Mouse (Mus musculus): ENCODE data around the gene Usp45. TPM values are rescaled to one million over a fixed set of nuclear protein-coding genes. Genes with fewer than 3 reads are reported as not detected.
"Not testable (repeated sequence)": the region's sequence is repeated elsewhere in the genome, so short reads cannot be mapped to it uniquely, and the experiment has no call there.

Gene Usp45
- 10 to 100 TPM; 42.2 to 48.4 (median 46.9) TPM for total RNA-seq (2022)

GRCm38 (mm10) chr4:21766863-21767304 lies at the start of gene Usp45, which contains the start of gene Tstd3:
Gene Usp45, plus strand, starts transcription at chr4:21767156.
Gene Tstd3, minus strand, starts transcription at chr4:21767212.
- peak; percentile 63 to 67 for DNase-seq (ENCODE audit: low spot score in 2 of 2)

GRCm38 (mm10) chr4:21722752-21723334 lies 44.1 kb upstream of the Usp45 start:
- no peak for DNase-seq (ENCODE audit: low spot score in 2 of 2)

GRCm38 (mm10) chr4:21726912-21727614 lies 39.9 kb upstream of the Usp45 start:
- peak; percentile 14 to 28 for DNase-seq (ENCODE audit: low spot score in 2 of 2)

- DNase-seq (ENCODE audit: low spot score in 2 of 2): peak; percentile 84 to 87
Observed at GRCm38 (mm10) chr4:21727615-21728165, 39.3 kb upstream of the Usp45 start, which contains the start of gene Ccnc. Gene Ccnc, plus strand, starts transcription at chr4:21727701.

GRCm38 (mm10) chr4:21739169-21739568 lies 27.8 kb upstream of the Usp45 start:
- no peak for DNase-seq (ENCODE audit: low spot score in 2 of 2)

- not testable (repeated sequence) for DNase-seq (ENCODE audit: low spot score in 2 of 2)
Observed at GRCm38 (mm10) chr4:21744142-21744541, 22.8 kb upstream of the Usp45 start.

GRCm38 (mm10) chr4:21745723-21746122 lies 21.2 kb upstream of the Usp45 start:
- no peak for DNase-seq (ENCODE audit: low spot score in 2 of 2)

GRCm38 (mm10) chr4:21755123-21755789 lies 11.7 kb upstream of the Usp45 start:
- DNase-seq (ENCODE audit: low spot score in 2 of 2): no peak

- no peak for DNase-seq (ENCODE audit: low spot score in 2 of 2)
Observed at GRCm38 (mm10) chr4:21758860-21759259, 8.1 kb upstream of the Usp45 start.

- no peak for DNase-seq (ENCODE audit: low spot score in 2 of 2)
Observed at GRCm38 (mm10) chr4:21761416-21762160, 5.4 kb upstream of the Usp45 start.

GRCm38 (mm10) chr4:21763827-21764226 lies 3.1 kb upstream of the Usp45 start:
- no peak for DNase-seq (ENCODE audit: low spot score in 2 of 2)

- no peak for DNase-seq (ENCODE audit: low spot score in 2 of 2)
Observed at GRCm38 (mm10) chr4:21766171-21766862, 639 bp upstream of the Usp45 start.

GRCm38 (mm10) chr4:21771064-21771463 lies 4.1 kb downstream of the Usp45 start:
- DNase-seq (ENCODE audit: low spot score in 2 of 2): no peak

GRCm38 (mm10) chr4:21772306-21772705 lies 5.3 kb downstream of the Usp45 start:
- DNase-seq (ENCODE audit: low spot score in 2 of 2): no peak

GRCm38 (mm10) chr4:21776091-21776945 lies 9.4 kb downstream of the Usp45 start:
- peak; percentile 79 to 83 for DNase-seq (ENCODE audit: low spot score in 2 of 2)

GRCm38 (mm10) chr4:21776946-21777265 lies 9.9 kb downstream of the Usp45 start:
- no peak for DNase-seq (ENCODE audit: low spot score in 2 of 2)

- DNase-seq (ENCODE audit: low spot score in 2 of 2): no peak
Observed at GRCm38 (mm10) chr4:21780816-21781726, 14.1 kb downstream of the Usp45 start.

GRCm38 (mm10) chr4:21786268-21786667 lies 19.3 kb downstream of the Usp45 start:
- DNase-seq (ENCODE audit: low spot score in 2 of 2): no peak

GRCm38 (mm10) chr4:21788903-21789302 lies 21.9 kb downstream of the Usp45 start:
- no peak for DNase-seq (ENCODE audit: low spot score in 2 of 2)
